Mouse (Mus musculus): ENCODE measurements at regions not wholly inside any gene's neighbourhood (a gene's known extent, or its start where the extent isn't known, plus 50 kb on each side); places are given as distances from the start of the nearest gene placed in this dataset.

- ATAC-seq (ENCODE audit: low FRiP score) = no peak
- WGBS = 74% methylated on average over 6 of the region's 6 CpGs
- Histone ChIP-seq H3K4me1 (ENCODE audit: control insufficient read depth, insufficient read depth, low read length) (no peaks in the 10 kb centered on the region), H3K4me2 (no peak overlapping the region), H3K4me3 (ENCODE audit: low read depth, low read length) (no peak overlapping the region), H3K27me3 (ENCODE audit: control insufficient read depth, insufficient read depth, low read length) (no peaks in the 10 kb centered on the region), H3K9me3 (ENCODE audit: control insufficient read depth, low read length) (no peaks in the 10 kb centered on the region), H3K36me3 (ENCODE audit: control insufficient read depth, insufficient read depth, low read length) (no peaks in the 10 kb centered on the region), H3K9ac (ENCODE audit: low read length) (no peak overlapping the region), H3K27ac (ENCODE audit: low read depth, low read length) (no peak overlapping the region)
- no peak for DNase-seq (ENCODE audit: low spot score, missing footprints)
Observed at GRCm38 (mm10) chr16:95896126-95896525, 94.6 kb downstream of the Psmg1 start.

GRCm38 (mm10) chr16:95893534-95894290, 97.0 kb downstream of the Psmg1 start:
- Histone ChIP-seq H3K27ac (ENCODE audit: low read depth, low read length) (no peak overlapping the region), H3K36me3 (ENCODE audit: control insufficient read depth, insufficient read depth, low read length) (no peaks in the 10 kb centered on the region), H3K27me3 (ENCODE audit: control insufficient read depth, insufficient read depth, low read length) (no peaks in the 10 kb centered on the region), H3K4me1 (ENCODE audit: control insufficient read depth, insufficient read depth, low read length) (no peaks in the 10 kb centered on the region), H3K4me3 (ENCODE audit: low read depth, low read length) (no peak overlapping the region), H3K9me3 (ENCODE audit: control insufficient read depth, low read length) (no peaks in the 10 kb centered on the region), H3K9ac (ENCODE audit: low read length) (no peak overlapping the region), H3K4me2 (no peak overlapping the region)
- DNase-seq (ENCODE audit: low spot score, missing footprints) = no peak
- WGBS = 75% methylated on average over 6 of the region's 6 CpGs
- no peak for ATAC-seq (ENCODE audit: low FRiP score)

GRCm38 (mm10) chr16:95892356-95892755, 98.4 kb downstream of the Psmg1 start:
- H3K4me2 ChIP-seq = no peak overlapping the region
- no peaks in the 10 kb centered on the region for H3K36me3 ChIP-seq (ENCODE audit: control insufficient read depth, insufficient read depth, low read length)
- H3K9me3 ChIP-seq (ENCODE audit: control insufficient read depth, low read length) = no peaks in the 10 kb centered on the region
- no peak overlapping the region for H3K4me3 ChIP-seq (ENCODE audit: low read depth, low read length)
- 91% methylated on average over 3 of the region's 3 CpGs for WGBS
- no peaks in the 10 kb centered on the region for H3K27me3 ChIP-seq (ENCODE audit: control insufficient read depth, insufficient read depth, low read length)
- no peak for ATAC-seq (ENCODE audit: low FRiP score)
- no peak overlapping the region for H3K9ac ChIP-seq (ENCODE audit: low read length)
- no peaks in the 10 kb centered on the region for H3K4me1 ChIP-seq (ENCODE audit: control insufficient read depth, insufficient read depth, low read length)
- H3K27ac ChIP-seq (ENCODE audit: low read depth, low read length) = no peak overlapping the region
- no peak for DNase-seq (ENCODE audit: low spot score, missing footprints)

- H3K4me1 ChIP-seq (ENCODE audit: control insufficient read depth, insufficient read depth, low read length) = no peaks in the 10 kb centered on the region
- no peak overlapping the region for H3K9ac ChIP-seq (ENCODE audit: low read length)
- H3K9me3 ChIP-seq (ENCODE audit: control insufficient read depth, low read length) = no peaks in the 10 kb centered on the region
- H3K4me2 ChIP-seq = no peak overlapping the region
- no peak overlapping the region for H3K4me3 ChIP-seq (ENCODE audit: low read depth, low read length)
- no peak for ATAC-seq (ENCODE audit: low FRiP score)
- no peak overlapping the region for H3K27ac ChIP-seq (ENCODE audit: low read depth, low read length)
- no peaks in the 10 kb centered on the region for H3K36me3 ChIP-seq (ENCODE audit: control insufficient read depth, insufficient read depth, low read length)
- WGBS = 78% methylated on average over 1 of the region's 1 CpGs
- no peak for DNase-seq (ENCODE audit: low spot score, missing footprints)
- no peaks in the 10 kb centered on the region for H3K27me3 ChIP-seq (ENCODE audit: control insufficient read depth, insufficient read depth, low read length)
Observed at GRCm38 (mm10) chr16:95886131-95886530, 104.6 kb downstream of the Psmg1 start.

GRCm38 (mm10) chr16:95873297-95873696, 117.5 kb downstream of the Psmg1 start:
- DNase-seq (ENCODE audit: low spot score, missing footprints) = no peak
- H3K9ac ChIP-seq (ENCODE audit: low read length) = no peak overlapping the region
- WGBS = 88% methylated on average over 4 of the region's 4 CpGs
- no peaks in the 10 kb centered on the region for H3K9me3 ChIP-seq (ENCODE audit: control insufficient read depth, low read length)
- no peak overlapping the region for H3K27ac ChIP-seq (ENCODE audit: low read depth, low read length)
- H3K4me2 ChIP-seq = no peak overlapping the region
- H3K27me3 ChIP-seq (ENCODE audit: control insufficient read depth, insufficient read depth, low read length) = no peaks in the 10 kb centered on the region
- H3K4me1 ChIP-seq (ENCODE audit: control insufficient read depth, insufficient read depth, low read length) = no peaks in the 10 kb centered on the region
- H3K4me3 ChIP-seq (ENCODE audit: low read depth, low read length) = no peak overlapping the region
- no peaks in the 10 kb centered on the region for H3K36me3 ChIP-seq (ENCODE audit: control insufficient read depth, insufficient read depth, low read length)
- no peak for ATAC-seq (ENCODE audit: low FRiP score)

GRCm38 (mm10) chr16:95872436-95872835, 118.3 kb downstream of the Psmg1 start:
- 66% methylated on average over 3 of the region's 3 CpGs for WGBS
- Histone ChIP-seq H3K9ac (ENCODE audit: low read length) (no peak overlapping the region), H3K4me3 (ENCODE audit: low read depth, low read length) (no peak overlapping the region), H3K4me2 (no peak overlapping the region), H3K36me3 (ENCODE audit: control insufficient read depth, insufficient read depth, low read length) (no peaks in the 10 kb centered on the region), H3K9me3 (ENCODE audit: control insufficient read depth, low read length) (no peaks in the 10 kb centered on the region), H3K27ac (ENCODE audit: low read depth, low read length) (no peak overlapping the region), H3K27me3 (ENCODE audit: control insufficient read depth, insufficient read depth, low read length) (no peaks in the 10 kb centered on the region), H3K4me1 (ENCODE audit: control insufficient read depth, insufficient read depth, low read length) (no peaks in the 10 kb centered on the region)
- ATAC-seq (ENCODE audit: low FRiP score) (no peak), DNase-seq (ENCODE audit: low spot score, missing footprints) (no peak)

GRCm38 (mm10) chr16:95870291-95870690, 120.5 kb downstream of the Psmg1 start:
- Histone ChIP-seq H3K4me2 (no peak overlapping the region), H3K4me1 (ENCODE audit: control insufficient read depth, insufficient read depth, low read length) (no peaks in the 10 kb centered on the region), H3K27ac (ENCODE audit: low read depth, low read length) (no peak overlapping the region), H3K9me3 (ENCODE audit: control insufficient read depth, low read length) (no peaks in the 10 kb centered on the region), H3K9ac (ENCODE audit: low read length) (no peak overlapping the region), H3K27me3 (ENCODE audit: control insufficient read depth, insufficient read depth, low read length) (no peaks in the 10 kb centered on the region), H3K36me3 (ENCODE audit: control insufficient read depth, insufficient read depth, low read length) (no peaks in the 10 kb centered on the region), H3K4me3 (ENCODE audit: low read depth, low read length) (no peak overlapping the region)
- ATAC-seq (ENCODE audit: low FRiP score) (no peak), DNase-seq (ENCODE audit: low spot score, missing footprints) (no peak)
- whole genome bisulfite sequencing = 84% methylated on average over 2 of the region's 2 CpGs

- H3K27ac ChIP-seq (ENCODE audit: low read depth, low read length) = no peak overlapping the region
- ATAC-seq (ENCODE audit: low FRiP score) (no peak), DNase-seq (ENCODE audit: low spot score, missing footprints) (no peak)
- no peak overlapping the region for H3K4me2 ChIP-seq
- no peaks in the 10 kb centered on the region for H3K9me3 ChIP-seq (ENCODE audit: control insufficient read depth, low read length)
- no peaks in the 10 kb centered on the region for H3K4me1 ChIP-seq (ENCODE audit: control insufficient read depth, insufficient read depth, low read length)
- no peak overlapping the region for H3K4me3 ChIP-seq (ENCODE audit: low read depth, low read length)
- no peaks in the 10 kb centered on the region for H3K27me3 ChIP-seq (ENCODE audit: control insufficient read depth, insufficient read depth, low read length)
- no peak overlapping the region for H3K9ac ChIP-seq (ENCODE audit: low read length)
- 78% methylated on average over 5 of the region's 5 CpGs for WGBS
- H3K36me3 ChIP-seq (ENCODE audit: control insufficient read depth, insufficient read depth, low read length) = no peaks in the 10 kb centered on the region
Observed at GRCm38 (mm10) chr16:95869501-95869900, 121.3 kb downstream of the Psmg1 start.

- Histone ChIP-seq H3K4me2 (no peak overlapping the region), H3K27me3 (ENCODE audit: control insufficient read depth, insufficient read depth, low read length) (no peaks in the 10 kb centered on the region), H3K9ac (ENCODE audit: low read length) (no peak overlapping the region), H3K4me3 (ENCODE audit: low read depth, low read length) (no peak overlapping the region), H3K9me3 (ENCODE audit: control insufficient read depth, low read length) (no peaks in the 10 kb centered on the region), H3K4me1 (ENCODE audit: control insufficient read depth, insufficient read depth, low read length) (no peaks in the 10 kb centered on the region), H3K36me3 (ENCODE audit: control insufficient read depth, insufficient read depth, low read length) (no peaks in the 10 kb centered on the region), H3K27ac (ENCODE audit: low read depth, low read length) (no peak overlapping the region)
- ATAC-seq (ENCODE audit: low FRiP score) (no peak), DNase-seq (ENCODE audit: low spot score, missing footprints) (no peak)
- WGBS = 92% methylated on average over 1 of the region's 1 CpGs
Observed at GRCm38 (mm10) chr16:95868896-95869295, 121.9 kb downstream of the Psmg1 start.
